Mouse (Mus musculus): Measurements from ENCODE around the gene Olfr323.

The Olfr323 gene

DNA sequence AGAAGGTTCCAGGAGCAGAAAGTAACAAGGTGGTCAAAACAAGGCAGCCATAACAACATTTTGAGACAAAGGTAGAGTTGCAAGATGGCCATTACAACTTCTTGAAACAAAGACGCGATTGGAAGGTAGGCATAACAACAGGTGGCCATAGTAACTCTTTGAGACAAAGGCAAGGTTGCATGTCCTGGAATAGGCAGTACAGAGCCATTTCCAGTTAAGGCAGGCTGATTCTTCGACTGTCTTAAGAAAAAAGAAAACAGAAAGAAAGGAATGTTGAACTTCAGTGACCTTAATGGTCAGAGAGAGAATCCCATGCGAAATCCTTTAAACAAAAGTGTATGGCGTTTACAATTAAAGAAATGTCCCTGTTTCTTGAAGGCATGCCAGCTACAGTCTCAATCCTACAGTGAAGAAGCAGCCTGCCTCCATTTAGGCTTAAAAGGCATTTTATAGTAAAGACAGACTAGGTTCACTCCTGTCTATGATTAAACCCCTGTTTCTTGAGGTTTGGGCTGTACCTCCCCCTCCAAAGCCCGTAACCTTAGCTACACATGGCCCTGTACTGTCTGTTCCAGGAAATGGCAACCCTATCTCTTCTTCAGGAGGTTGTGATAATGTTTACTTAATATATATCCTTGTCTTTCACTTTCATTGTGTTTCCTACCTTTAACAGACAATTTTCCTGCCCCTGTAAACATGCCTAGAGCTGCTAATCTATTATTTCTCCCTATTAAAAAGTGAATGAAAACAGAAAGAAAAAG lies 27.3 kb downstream of the Olfr323 start:
- DNase-seq = no peak

GRCm38 (mm10) chr11:58602062-58602461 lies 28.2 kb downstream of the Olfr323 start:
- DNase-seq = no peak

- no peak for DNase-seq
Measured at GRCm38 (mm10) chr11:58597837-58598236, 32.5 kb downstream of the Olfr323 start.

GRCm38 (mm10) chr11:58594814-58595213 lies 35.5 kb downstream of the Olfr323 start, which contains the start of gene Olfr324:
Olfr324 (plus strand) TSS chr11:58595114.
- no peak for DNase-seq

GRCm38 (mm10) chr11:58588620-58589250 lies 41.6 kb downstream of the Olfr323 start:
- no peak for DNase-seq

DNA sequence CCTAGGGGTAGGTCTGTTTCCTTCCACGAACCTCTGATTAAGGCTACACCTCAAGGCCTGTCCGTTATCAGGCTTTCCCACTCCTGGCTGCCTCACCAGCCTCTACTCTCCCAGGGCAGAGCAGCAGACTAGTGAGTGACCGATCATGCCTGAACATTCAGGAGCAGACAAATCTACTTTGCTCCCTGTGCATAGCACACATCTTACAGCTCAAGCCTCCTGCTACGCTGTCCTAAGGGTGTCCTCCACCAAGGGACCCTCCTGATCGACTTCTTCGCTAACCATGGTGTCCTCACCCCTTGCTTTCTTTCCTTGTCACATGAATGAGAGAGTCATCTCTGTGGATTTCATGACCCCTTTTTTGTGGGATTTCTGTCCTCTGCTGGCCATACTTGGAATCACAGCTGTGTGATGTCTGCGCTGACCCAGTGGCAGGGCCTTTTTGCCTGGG lies 42.4 kb downstream of the Olfr323 start:
- no peak for DNase-seq

GRCm38 (mm10) chr11:58578636-58579035 lies 51.7 kb downstream of the Olfr323 start:
- peak; percentile 37 for DNase-seq

- DNase-seq = no peak
Measured at GRCm38 (mm10) chr11:58577430-58577829, 52.9 kb downstream of the Olfr323 start, which contains the start of gene Olfr325. Olfr325 (plus strand) TSS chr11:58577730.

Measured in layer of hippocampus, adult 9-11 months (tissue).